Mouse (Mus musculus): ENCODE data around the gene Efcab1.
"Not testable (repeated sequence)": the region's sequence is repeated elsewhere in the genome, so short reads cannot be mapped to it uniquely, and the experiment has no call there.

Gene Efcab1

DNA sequence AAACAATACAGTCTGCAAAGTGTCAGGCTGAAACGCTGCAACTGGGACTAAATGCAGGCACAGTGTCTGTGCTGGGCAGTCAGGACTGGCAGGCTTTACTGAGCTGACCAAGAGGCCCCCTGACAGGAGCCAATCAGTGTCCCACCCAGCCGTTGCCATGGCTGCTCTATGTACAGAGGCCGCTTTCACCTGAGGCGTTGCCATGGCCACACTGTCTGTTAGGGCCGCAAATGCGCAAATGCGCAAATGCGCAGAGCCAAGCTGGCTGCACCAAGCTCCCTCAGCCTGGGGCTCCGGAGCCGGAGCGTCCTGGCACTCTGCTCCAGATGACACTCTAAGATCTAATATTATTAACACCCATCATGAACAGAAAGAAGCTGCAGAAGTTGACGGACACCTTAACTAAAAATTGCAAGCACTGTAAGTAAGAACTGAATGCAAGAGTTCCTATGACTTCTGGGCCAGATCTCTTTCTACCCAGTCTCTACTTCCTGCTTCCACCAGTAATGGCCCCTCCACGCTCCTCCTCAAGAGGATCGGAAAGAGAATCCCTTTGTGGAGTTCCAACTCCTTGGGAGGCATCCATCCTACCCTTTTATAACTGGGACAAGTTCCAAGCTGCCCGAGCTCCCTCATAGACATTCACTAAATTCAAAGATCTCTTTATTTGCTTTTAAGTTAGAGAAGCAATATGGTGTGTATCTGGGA is at the start of gene Efcab1:
Gene Efcab1 (plus strand): TSS at position 214 of the 708 bp plus-strand sequence.
- DNase-seq, result peak; percentile 67 to 80

DNA sequence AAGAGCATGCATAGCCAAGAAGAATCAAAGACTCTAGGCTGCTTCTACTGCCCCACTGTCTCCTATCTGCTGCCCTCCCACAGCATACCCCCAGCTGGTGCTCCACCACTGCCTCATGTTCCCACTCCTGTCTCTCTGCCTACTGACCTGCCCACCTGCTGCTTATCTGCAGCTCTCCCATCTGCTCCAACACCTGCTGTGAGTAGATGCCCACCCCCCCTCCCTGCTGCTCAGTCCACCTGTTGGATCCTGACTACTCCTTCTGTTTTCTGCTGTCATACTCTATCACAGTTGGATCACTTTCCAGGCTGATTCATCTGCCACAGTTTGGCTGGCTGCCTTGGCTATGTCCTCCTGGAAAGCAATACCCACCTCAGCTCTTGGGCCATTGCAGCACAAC is 47.0 kb upstream of the Efcab1 start:
- peak; percentile 78 to 84 for DNase-seq

DNA sequence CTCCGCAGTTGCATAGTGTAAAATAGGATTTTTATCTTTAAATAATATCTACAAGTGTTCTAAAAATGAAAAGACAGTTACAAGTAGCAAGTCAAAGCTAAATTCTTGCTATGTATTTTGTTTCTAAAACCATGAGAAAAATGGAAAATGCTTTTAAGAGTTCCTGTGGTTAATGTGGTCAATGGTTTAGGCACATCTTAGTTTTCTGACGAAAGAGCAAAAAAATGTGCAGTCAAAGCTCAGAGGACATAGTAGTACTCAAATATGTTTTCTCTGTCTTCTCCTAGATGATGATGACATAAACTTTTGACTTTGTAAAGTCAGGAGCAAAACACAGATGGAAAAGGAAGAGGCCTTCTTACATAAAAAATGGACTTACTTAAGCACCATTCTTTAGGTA is 21.5 kb upstream of the Efcab1 start:
- no peak for DNase-seq

DNA sequence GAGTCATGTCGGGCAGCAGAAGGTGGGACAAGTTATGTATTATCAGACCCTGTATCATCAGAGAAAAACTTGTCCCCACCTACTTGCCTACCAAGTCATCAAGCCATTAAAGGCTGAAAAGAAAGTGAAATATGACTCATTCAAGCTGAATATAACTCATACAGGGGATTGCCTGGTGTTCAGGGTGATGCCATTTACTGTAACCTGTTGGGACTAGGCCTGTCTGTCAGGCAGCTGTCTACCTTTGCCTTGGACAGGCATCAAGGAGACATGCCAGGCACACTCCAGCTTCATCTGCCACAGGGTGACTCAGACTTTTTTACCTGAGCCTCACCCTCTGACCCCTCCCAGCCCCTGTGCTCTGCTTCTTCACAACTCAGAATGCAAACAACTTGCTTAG is 21.0 kb upstream of the Efcab1 start:
- DNase-seq, result no peak

DNA sequence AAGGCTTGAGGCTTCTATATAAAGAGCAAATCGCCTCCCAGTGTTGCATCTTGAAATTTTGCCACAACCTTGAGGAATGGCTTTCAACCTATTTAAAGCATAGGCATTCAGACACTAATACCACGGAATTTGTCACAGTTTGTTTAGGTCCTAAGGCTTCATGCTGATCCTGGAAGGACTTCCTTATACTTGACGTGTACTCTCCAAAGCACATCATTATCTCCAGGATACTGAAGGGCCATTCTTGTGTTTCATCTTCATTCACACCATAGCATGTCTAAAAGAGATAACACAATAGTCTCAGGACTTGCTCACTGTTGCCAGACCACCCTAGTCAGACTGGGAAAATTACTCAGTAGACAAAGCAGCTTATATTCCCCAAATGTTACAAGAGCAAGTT is 13.9 kb upstream of the Efcab1 start:
- DNase-seq, result no peak

DNA sequence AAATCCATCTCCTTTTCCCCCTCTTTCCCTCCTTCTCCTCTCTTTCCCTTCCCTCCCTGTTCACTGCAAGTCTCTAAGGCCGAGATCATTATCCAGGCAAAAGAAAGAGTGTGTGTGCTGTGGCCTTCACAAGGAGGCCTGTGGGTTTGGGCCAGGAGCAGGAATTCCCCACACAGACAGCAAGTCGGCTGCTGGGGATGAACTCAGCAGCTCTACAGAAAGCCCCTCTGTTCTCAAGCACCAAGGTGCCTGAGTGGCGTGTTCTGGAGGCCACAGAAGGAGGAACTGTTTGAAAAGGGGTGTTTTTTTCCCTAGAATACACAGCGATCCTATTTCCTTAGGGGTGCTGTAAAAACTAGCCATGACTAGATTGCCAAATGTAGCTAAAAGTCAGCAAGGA is 12.5 kb upstream of the Efcab1 start:
- DNase-seq, result no peak

DNA sequence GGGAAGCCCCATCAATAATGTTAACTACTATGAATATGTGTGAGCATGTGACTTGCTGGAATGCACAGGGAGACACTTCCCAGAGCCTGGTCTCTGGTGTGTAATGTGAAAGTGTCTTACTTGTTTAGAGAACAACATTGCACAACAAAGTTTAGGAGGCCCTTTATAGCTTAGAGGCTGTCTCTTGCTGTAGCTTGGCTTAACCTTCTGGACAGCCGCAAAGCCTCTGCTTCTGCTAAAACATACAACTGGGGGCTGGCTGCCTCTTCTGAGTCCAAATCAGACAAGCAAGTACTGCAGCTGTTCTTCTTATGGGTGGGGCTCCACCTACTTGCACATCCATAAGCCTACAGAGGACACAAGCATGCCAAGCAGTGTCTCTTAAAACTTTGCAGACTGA is 11.7 kb upstream of the Efcab1 start:
- no peak for DNase-seq

DNA sequence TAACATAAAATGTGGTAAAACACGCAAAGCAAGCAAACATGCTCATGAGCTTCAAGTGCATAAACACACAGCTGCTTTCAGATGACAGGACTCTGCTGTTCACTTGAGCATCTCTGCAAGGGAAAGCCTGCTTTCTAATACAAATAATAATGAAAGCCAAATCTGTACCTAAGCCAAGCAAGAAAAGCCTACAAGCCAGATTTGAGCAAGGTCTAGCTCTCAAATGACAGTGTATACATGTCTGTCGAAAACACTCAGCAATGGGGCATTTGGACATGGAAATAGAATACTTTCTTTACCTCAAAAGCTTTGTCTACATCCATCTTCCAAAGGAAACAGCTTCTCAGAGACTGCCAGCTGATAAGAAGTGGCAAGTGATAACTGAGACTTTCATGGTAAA is 10.9 kb upstream of the Efcab1 start:
- DNase-seq, result no peak

DNA sequence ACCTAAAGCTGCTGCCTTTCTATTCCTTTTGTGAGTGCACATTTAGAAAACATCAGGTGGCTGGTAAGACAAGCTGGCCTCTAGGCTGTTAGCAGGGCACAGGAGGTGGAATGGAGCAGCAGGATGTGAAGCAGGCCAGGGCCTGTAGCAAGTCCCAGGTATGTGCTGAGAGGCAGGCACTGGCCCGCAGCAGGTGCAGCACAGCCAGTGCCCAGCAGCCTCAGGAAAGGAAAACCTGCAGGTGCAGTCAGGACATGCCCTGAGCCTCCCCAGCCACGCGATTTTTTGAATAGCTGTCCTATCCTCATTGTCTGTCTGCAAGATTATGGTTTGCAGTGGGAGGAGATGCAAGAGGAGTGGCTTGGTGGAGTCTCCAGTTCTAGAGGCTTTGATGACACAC is 24.3 kb downstream of the Efcab1 start:
- not testable (repeated sequence) for DNase-seq

DNA sequence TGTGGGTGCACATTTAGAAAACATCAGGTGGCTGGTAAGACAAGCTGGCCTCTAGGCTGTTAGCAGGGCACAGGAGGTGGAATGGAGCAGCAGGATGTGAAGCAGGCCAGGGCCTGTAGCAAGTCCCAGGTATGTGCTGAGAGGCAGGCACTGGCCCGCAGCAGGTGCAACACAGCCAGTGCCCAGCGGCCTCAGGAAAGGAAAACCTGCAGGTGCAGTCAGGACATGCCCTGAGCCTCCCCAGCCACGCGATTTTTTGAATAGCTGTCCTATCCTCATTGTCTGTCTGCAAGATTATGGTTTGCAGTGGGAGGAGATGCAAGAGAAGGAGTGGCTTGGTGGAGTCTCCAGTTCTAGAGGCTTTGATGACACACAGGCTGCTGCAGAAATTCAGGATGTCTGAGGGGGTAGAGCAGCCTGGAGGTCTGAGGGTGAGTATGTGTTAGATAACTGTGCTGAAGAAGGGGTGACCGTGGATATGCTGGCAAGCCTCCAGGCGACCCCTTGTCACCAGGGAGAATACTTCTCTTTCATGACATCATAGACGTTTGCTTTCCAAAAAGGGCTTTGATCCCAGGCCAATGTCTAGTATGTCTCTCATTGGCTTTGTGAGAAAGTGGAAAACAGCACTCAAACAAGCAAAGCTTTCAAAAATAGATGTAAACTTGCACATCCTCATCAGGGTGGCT is 30.2 kb downstream of the Efcab1 start:
- peak; percentile 12 to 13 for DNase-seq

DNA sequence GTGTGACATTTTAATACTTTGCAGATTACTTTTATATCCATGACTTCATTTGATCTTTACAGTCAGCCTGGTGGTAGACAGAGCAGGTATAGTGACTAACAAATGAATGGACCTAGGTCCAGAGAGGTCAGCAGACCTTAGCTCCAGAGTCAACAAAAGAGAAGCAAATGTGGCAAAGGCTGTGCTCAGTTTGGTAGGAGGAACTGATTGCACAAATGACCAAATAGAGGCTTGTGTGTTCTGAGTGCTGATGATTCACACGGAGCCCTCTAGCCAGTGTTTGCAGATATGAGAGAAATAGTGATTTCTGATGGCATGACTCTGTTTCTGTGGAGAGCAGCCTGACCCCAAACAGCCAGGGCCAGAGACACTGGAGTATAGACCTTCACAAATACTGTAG is 33.1 kb downstream of the Efcab1 start:
- DNase-seq, result no peak

DNA sequence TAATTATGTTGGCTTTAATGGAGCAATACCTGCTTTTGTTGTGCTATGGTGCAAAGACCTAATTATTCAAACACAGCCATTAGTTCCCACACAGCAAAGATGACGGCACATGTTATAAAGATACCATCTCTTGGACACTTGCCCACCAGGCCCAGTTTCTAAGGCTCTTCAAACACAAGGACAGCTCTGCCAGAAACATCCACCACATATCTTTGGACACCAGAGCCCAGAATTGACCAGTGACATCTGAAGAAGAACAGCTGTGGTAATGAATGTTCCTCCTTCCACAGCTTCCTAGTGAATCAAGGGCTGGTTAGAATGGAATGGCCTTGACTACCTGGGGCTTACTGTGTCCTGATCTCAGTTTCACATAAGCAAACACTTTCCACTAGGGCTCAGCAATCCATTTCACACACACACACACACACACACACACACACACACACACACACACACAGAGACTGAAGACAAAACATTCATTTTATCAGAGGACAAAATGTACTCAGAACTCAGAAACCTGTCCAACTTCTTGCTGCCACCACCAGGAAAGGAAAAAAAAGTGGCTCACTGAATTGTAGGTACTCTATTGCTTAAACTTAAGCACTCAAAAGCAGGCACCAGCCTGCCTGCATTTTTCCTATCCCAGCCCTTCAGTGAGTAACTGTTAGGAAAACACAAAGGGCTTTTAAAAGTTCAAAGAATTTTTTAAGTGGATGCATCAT is 33.7 kb downstream of the Efcab1 start:
- DNase-seq, result no peak

DNA sequence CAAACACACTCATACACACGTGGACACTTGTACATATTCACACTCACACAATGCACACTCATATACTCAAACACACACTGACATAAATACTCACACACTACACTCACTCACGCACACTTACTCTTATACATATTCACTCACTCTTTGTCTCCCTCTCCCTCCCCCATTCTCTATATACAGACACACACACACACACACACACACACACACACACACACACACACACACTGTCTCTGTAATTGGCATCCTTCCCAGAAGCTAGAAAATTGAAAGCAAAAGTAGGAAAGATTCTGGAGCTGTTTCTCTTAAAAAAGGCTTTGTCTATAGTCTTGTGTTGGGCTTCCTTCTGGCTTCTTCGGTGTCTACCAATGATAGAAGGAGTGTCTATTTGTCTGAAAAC is 34.5 kb downstream of the Efcab1 start:
- DNase-seq, result peak in 1 of 2 experiments; percentile 11

DNA sequence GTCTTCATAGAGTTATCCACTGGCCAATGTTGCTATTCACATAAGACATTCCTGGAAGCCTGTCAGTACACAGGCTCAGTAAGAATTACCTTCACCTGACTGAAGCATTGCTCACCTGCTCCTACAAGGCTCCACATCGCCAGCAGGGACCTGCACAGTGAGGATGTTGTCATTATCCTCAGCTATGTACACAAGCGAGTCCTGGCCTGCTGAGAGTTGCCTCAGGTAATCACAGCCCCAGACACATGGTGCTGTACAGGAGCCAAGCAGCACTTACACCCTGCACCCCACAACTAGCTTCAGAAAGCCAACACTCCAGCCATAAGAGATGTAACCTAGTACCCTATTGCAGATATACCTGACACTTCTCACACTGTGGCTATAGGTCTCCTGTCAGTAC is 37.1 kb downstream of the Efcab1 start:
- DNase-seq, result no peak

DNA sequence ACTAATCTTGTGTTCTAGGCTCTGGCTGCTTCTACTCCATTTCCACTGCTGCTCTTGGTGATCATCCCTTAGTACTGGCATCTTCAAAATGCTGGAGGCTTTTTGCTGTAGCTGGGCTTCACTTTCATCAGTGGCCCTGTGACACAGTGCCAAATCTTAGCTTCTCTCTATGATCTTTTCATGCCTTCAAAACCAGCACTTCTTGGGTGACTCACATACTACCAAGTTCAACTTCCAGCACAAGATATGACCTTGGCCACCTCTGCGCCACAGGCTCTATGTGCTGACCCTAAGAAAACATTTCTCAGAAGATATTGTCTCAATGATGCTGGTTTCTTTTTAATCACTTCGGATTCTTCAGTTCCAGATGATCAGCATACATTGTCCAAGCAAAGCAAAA is 41.2 kb downstream of the Efcab1 start:
- DNase-seq, result not testable (repeated sequence)

DNA sequence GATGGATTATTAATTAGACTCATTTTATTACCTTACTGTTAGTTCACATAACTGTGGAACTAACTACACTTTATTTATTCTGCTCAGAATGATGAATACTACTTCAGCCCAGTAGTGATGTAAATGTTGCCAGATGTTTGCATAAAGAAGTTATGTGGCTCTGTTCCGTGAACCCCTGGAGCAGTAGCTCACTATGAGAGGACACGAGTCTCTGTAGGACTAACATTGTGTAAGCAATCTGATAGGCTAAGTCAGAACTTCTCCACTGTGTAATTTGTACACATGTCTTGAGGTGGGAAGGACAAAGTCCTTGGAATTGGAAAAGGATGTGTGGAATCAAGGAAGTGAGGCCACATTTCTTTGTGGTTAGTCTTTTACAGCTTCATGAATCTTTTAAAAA is 45.5 kb downstream of the Efcab1 start:
- no peak for DNase-seq

DNA sequence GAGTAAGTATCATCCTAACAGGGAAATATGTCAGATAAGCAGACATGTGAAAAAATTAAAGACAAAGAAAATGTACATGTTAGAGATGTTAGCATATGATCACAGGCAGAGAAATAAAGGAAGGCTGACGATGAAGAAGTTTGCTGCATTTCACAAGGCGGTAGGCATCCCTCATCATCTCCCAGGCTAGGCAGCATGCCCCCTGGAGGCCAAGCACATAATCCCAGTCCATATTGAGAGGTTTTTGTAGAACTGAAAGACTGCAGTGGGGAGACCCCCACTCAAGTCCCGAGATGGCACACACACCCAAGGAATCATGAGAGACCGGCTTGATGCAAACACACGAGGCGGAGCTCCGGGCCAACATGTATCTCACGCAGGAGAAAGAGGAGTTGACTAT is 53.3 kb downstream of the Efcab1 start:
- DNase-seq, result no peak

DNA sequence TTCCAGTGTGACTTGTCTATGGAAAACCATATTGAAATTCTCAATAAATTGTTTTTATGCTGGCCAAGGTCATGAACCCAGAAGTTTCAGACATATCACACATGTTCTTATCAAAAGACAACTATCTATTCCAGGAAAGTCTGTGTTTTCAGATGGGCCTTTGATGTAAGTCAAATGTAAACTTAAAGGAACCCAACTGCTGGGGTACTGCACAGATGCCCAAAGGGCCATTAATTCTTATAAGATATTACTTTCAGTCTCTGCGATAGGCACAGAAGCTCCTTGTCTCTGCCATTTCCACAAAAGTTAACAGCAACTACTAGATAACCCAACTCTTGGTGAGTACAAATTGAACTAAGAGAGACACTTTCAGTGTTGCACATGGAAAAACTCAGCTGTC is 67.3 kb downstream of the Efcab1 start:
- DNase-seq, result no peak

DNA sequence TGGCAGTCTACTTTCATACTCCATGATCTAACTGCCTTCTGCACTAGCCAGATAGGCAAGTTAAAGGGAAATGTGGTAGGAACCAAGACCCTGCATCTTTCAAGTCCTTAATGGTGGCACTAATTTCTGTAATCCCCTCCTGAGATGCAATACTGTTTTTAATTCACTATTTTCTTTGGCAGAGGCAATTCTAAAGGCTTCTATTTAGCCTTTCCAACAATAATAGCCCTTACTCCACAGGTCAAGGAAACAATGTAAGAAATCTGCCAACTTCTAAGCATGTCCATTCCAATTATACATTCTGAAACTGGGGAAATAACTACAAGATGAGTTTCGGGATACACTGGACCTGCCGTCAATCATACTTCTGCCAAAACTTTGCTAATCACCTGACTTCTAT is 72.8 kb downstream of the Efcab1 start:
- DNase-seq, result no peak

DNA sequence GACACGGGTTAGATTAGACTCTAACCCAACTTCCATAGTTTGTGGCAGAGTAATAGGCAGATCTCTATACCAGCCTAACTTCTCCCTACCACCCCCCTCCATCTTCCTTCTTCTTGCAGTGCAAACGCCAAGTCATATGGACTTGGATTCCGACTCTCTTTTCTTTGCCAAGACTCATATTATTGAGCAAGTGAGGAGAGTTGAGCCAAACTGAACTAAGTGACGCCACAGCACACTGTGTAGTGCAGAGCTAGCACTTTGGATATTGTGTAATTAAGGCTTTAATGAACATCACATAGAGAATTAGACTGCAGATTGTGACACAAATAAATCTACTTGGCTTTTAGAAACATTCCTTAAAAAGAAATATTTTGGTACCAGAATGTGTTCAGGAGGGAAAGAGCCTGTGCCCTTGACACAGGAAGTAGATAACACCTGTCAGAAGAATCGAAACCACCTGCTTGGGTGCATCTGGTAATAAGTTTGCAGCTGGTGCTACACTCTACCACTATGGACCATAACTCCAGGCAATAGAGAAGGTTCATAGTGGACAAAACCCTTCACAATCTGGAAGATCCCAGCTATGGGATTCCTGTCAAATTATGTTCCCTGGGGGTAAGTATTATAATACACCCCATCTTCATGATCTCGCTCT is 83.3 kb downstream of the Efcab1 start:
- DNase-seq, result no peak

DNA sequence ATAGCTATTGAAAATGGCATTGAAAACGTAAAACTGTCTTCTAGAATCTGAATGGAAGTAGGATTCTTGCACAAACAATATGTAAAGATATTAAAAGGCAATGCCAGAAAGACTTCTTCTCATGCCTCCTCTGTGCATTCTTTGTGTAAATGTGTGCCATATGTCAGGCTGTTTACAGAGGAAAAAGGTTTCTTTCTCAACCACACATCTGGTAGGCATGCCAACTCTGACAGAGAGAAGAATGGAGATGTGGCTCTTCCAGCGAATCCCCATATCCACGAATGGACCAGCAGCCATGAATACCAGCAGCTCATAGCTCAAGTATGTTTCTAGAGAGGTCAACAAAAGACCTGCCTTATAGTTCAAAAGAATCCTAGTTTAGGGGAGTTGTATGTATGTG is 84.6 kb downstream of the Efcab1 start:
- DNase-seq, result no peak

DNA sequence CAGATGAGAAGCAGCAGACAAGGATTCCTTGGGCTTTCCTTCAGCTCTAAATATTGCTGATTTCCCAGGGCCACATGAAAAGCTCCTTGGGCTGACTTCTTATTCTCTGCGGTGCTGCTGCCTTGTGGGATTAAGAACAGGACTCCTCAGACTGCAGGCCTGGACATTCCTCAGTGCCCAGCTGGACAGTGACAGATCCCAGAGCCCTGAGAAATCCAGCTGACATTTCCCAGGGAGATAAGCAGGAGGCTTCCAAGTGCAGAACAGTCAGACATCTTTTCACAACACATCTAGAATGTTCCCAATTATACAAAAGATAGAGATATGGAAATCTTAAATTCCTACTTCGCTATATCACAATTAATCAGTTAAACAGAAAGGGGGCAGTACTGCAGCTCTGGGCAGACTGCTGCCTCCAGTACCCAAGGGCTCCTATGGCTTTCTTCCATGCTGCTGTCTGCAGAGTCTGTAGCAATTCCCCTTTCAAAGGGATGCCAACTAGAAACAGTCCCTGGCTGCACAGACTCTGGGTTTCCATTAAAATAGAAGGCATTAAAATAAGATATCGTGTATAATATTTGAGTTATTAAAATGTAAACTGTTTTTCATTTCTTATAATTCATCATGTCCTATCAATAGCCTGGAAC is 86.2 kb downstream of the Efcab1 start:
- no peak for DNase-seq

DNA sequence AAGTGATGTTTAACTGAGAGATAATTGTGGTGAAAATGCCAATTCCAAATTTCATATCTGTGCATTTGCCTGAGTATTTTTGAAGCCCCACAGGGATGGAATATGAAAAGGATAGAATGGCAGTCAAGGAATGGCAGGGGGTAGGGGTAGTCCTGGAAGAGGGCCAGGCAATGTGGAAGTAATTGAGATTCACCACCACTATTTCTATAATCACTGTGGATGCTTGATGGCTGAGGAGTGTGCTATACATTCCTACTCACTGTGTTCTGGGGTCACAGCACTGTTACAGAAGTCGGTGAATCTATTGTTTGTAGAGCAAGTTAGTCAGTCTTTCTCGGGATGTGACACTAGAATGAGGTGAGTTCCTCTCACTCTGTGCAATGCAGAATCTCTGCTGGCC is 108.3 kb downstream of the Efcab1 start:
- DNase-seq, result peak; percentile 12 to 35

Measured in cerebellum, postnatal 10 days (tissue).